Mouse (Mus musculus): ENCODE results near the gene Cfap97d1. TPM values are rescaled to one million over a fixed set of nuclear protein-coding genes. Genes with fewer than 3 reads are reported as not detected.

Cfap97d1 gene
- polyA plus RNA-seq, 1 experiment, result not detected

GRCm38 (mm10) chr11:101952541-101953341 lies 31.3 kb upstream of the Cfap97d1 start:
- Histone ChIP-seq H3K36me3 (ENCODE audit: control insufficient read depth, insufficient read depth, low read length) (no peaks in the 10 kb centered on the region), H3K27me3 (ENCODE audit: control insufficient read depth, insufficient read depth, low read length) (no peaks in the 10 kb centered on the region), H3K4me1 (ENCODE audit: control insufficient read depth, insufficient read depth, insufficient read length, low read length) (peaks cover 3% of the 10 kb centered on the region), H3K4me3 (ENCODE audit: low read depth, low read length) (no peak overlapping the region), H3K27ac (ENCODE audit: insufficient read depth, low read depth, low read length) (no peak overlapping the region)
- WGBS, result 21% methylated on average over 24 of the region's 24 CpGs
- TF ChIP-seq POLR2A (IDR thresholded peaks at IDR 0.05; ENCODE audit: low read depth, low read length), result no peak
- TF ChIP-seq CTCF (IDR thresholded peaks at IDR 0.05; ENCODE audit: extremely low read depth, insufficient read length, insufficient replicate concordance, low read depth, low read length), result no peak

- 25% methylated on average over 4 of the region's 4 CpGs for WGBS
- no peaks in the 10 kb centered on the region for H3K27me3 ChIP-seq (ENCODE audit: control insufficient read depth, insufficient read depth, low read length)
- H3K4me1 ChIP-seq (ENCODE audit: control insufficient read depth, insufficient read depth, insufficient read length, low read length), result peaks cover 3% of the 10 kb centered on the region
- H3K36me3 ChIP-seq (ENCODE audit: control insufficient read depth, insufficient read depth, low read length), result no peaks in the 10 kb centered on the region
- H3K4me3 ChIP-seq (ENCODE audit: low read depth, low read length), result no peak overlapping the region
- H3K27ac ChIP-seq (ENCODE audit: insufficient read depth, low read depth, low read length), result no peak overlapping the region
- TF ChIP-seq POLR2A (IDR thresholded peaks at IDR 0.05; ENCODE audit: low read depth, low read length) (no peak), CTCF (IDR thresholded peaks at IDR 0.05; ENCODE audit: extremely low read depth, insufficient read length, insufficient replicate concordance, low read depth, low read length) (no peak)
Measured at GRCm38 (mm10) chr11:101953441-101953840, 30.6 kb upstream of the Cfap97d1 start.

- Histone ChIP-seq H3K4me1 (ENCODE audit: control insufficient read depth, insufficient read depth, insufficient read length, low read length) (peaks cover 3% of the 10 kb centered on the region), H3K4me3 (ENCODE audit: low read depth, low read length) (no peak overlapping the region), H3K27ac (ENCODE audit: insufficient read depth, low read depth, low read length) (no peak overlapping the region), H3K36me3 (ENCODE audit: control insufficient read depth, insufficient read depth, low read length) (no peaks in the 10 kb centered on the region), H3K27me3 (ENCODE audit: control insufficient read depth, insufficient read depth, low read length) (0 out of 2 replicates have a peak, but pooled peaks cover 3% of the 10 kb centered on the region)
- WGBS, result 35% methylated on average over 5 of the region's 5 CpGs
- TF ChIP-seq POLR2A (IDR thresholded peaks at IDR 0.05; ENCODE audit: low read depth, low read length), result no peak
- no peak for TF ChIP-seq CTCF (IDR thresholded peaks at IDR 0.05; ENCODE audit: extremely low read depth, insufficient read length, insufficient replicate concordance, low read depth, low read length)
Measured at GRCm38 (mm10) chr11:101957476-101957875, 26.6 kb upstream of the Cfap97d1 start.

- Histone ChIP-seq H3K4me1 (ENCODE audit: control insufficient read depth, insufficient read depth, insufficient read length, low read length) (0 out of 2 replicates have a peak, but pooled peaks cover 3% of the 10 kb centered on the region), H3K27me3 (ENCODE audit: control insufficient read depth, insufficient read depth, low read length) (peaks cover 39% of the 10 kb centered on the region), H3K27ac (ENCODE audit: insufficient read depth, low read depth, low read length) (no peak overlapping the region), H3K4me3 (ENCODE audit: low read depth, low read length) (no peak overlapping the region), H3K36me3 (ENCODE audit: control insufficient read depth, insufficient read depth, low read length) (no peaks in the 10 kb centered on the region)
- WGBS, result 7% methylated on average over 11 of the region's 11 CpGs
- TF ChIP-seq CTCF (IDR thresholded peaks at IDR 0.05; ENCODE audit: extremely low read depth, insufficient read length, insufficient replicate concordance, low read depth, low read length) (no peak), POLR2A (IDR thresholded peaks at IDR 0.05; ENCODE audit: low read depth, low read length) (no peak)
Measured at GRCm38 (mm10) chr11:101963043-101963442, 21.0 kb upstream of the Cfap97d1 start.

GRCm38 (mm10) chr11:101963473-101964291 lies 20.4 kb upstream of the Cfap97d1 start:
- peak overlapping the region; percentile 48 for H3K4me3 ChIP-seq (ENCODE audit: low read depth, low read length)
- H3K27me3 ChIP-seq (ENCODE audit: control insufficient read depth, insufficient read depth, low read length), result peaks cover 39% of the 10 kb centered on the region

GRCm38 (mm10) chr11:101964647-101965046 lies 19.4 kb upstream of the Cfap97d1 start:
- H3K4me3 ChIP-seq (ENCODE audit: low read depth, low read length), result no peak overlapping the region
- 11% methylated on average over 8 of the region's 8 CpGs for WGBS
- no peak overlapping the region for H3K27ac ChIP-seq (ENCODE audit: insufficient read depth, low read depth, low read length)
- H3K27me3 ChIP-seq (ENCODE audit: control insufficient read depth, insufficient read depth, low read length), result peaks cover 39% of the 10 kb centered on the region
- no peaks in the 10 kb centered on the region for H3K36me3 ChIP-seq (ENCODE audit: control insufficient read depth, insufficient read depth, low read length)
- TF ChIP-seq POLR2A (IDR thresholded peaks at IDR 0.05; ENCODE audit: low read depth, low read length), result no peak
- no peak for TF ChIP-seq CTCF (IDR thresholded peaks at IDR 0.05; ENCODE audit: extremely low read depth, insufficient read length, insufficient replicate concordance, low read depth, low read length)
- 0 out of 2 replicates have a peak, but pooled peaks cover 3% of the 10 kb centered on the region for H3K4me1 ChIP-seq (ENCODE audit: control insufficient read depth, insufficient read depth, insufficient read length, low read length)

More at GRCm38 (mm10) chr11:101963473-101964291, 20.4 kb upstream of the Cfap97d1 start:
- TF ChIP-seq CTCF (IDR thresholded peaks at IDR 0.05; ENCODE audit: extremely low read depth, insufficient read length, insufficient replicate concordance, low read depth, low read length), result no peak
- Histone ChIP-seq H3K27ac (ENCODE audit: insufficient read depth, low read depth, low read length) (no peak overlapping the region), H3K36me3 (ENCODE audit: control insufficient read depth, insufficient read depth, low read length) (no peaks in the 10 kb centered on the region), H3K4me1 (ENCODE audit: control insufficient read depth, insufficient read depth, insufficient read length, low read length) (0 out of 2 replicates have a peak, but pooled peaks cover 3% of the 10 kb centered on the region)
- WGBS, result under 1% methylated on average over 78 of the region's 78 CpGs

GRCm38 (mm10) chr11:101965553-101965952 lies 18.5 kb upstream of the Cfap97d1 start:
- Histone ChIP-seq H3K27me3 (ENCODE audit: control insufficient read depth, insufficient read depth, low read length) (peaks cover 39% of the 10 kb centered on the region), H3K27ac (ENCODE audit: insufficient read depth, low read depth, low read length) (no peak overlapping the region), H3K4me1 (ENCODE audit: control insufficient read depth, insufficient read depth, insufficient read length, low read length) (0 out of 2 replicates have a peak, but pooled peaks cover 3% of the 10 kb centered on the region), H3K4me3 (ENCODE audit: low read depth, low read length) (no peak overlapping the region), H3K36me3 (ENCODE audit: control insufficient read depth, insufficient read depth, low read length) (no peaks in the 10 kb centered on the region)
- TF ChIP-seq POLR2A (IDR thresholded peaks at IDR 0.05; ENCODE audit: low read depth, low read length) (no peak), CTCF (IDR thresholded peaks at IDR 0.05; ENCODE audit: extremely low read depth, insufficient read length, insufficient replicate concordance, low read depth, low read length) (no peak)
- WGBS, result 9% methylated on average over 2 of the region's 2 CpGs

Measured in small intestine, adult 2 months (tissue).